Mouse (Mus musculus) heart, postnatal 14 days (tissue): ENCODE measurements around the gene Mri1. TPM values are rescaled to one million over a fixed set of nuclear protein-coding genes. Genes with fewer than 3 reads are reported as not detected.

ENCODE experiments used
- DNase-seq, 2 experiments: peaks; one replicate each; pipeline ENCODE4 v3.0.0; 2021 to 2022
- intact Hi-C: fragments of 180-260 bp; cut with DNase I; formaldehyde crosslinking; loops from one replicate; pipeline ENCODE4 v1.15.1; 2025
- total RNA-seq, 2 experiments: library from RNA; stranded (reverse); gene quantifications; 2 replicates each; pipeline ENCODE4 v1.2.3; 2021

Gene Mri1
- total RNA-seq, 2 experiments from 2014 or later = 7.6 to 12.5 TPM

GRCm38 (mm10) chr8:84241167-84241566 lies 16.0 kb downstream of the Mri1 start:
- DNase-seq = no peak

GRCm38 (mm10) chr8:84237542-84238229 lies 19.4 kb downstream of the Mri1 start:
- intact Hi-C loops = loop anchor here (10.0 kb wide), 1 partner anchor 47 kb away; no protein-coding TSS in a partner anchor
- DNase-seq = no peak

More at GRCm38 (mm10) chr8:84241167-84241566, 16.0 kb downstream of the Mri1 start:
- intact Hi-C loops = no loop called here

GRCm38 (mm10) chr8:84236998-84237473 lies 20.1 kb downstream of the Mri1 start, which contains the start of gene Zswim4:
Gene Zswim4 (minus strand): TSS chr8:84237055.
- intact Hi-C loops = loop anchor here (10.0 kb wide), 1 partner anchor 48 kb away; no protein-coding TSS in a partner anchor

GRCm38 (mm10) chr8:84236410-84236997 lies 20.6 kb downstream of the Mri1 start:
- intact Hi-C loops = loop anchor here (10.0 kb wide), 1 partner anchor 48 kb away; no protein-coding TSS in a partner anchor
- peak in 1 of 2 experiments; percentile 18 for DNase-seq

More at GRCm38 (mm10) chr8:84236998-84237473, 20.1 kb downstream of the Mri1 start, which contains the start of gene Zswim4:
- DNase-seq = peak; percentile 96 to 97

- intact Hi-C loops = loop anchor here (10.0 kb wide), 1 partner anchor 49 kb away; no protein-coding TSS in a partner anchor
- DNase-seq = peak in 1 of 2 experiments; percentile 18
Measured at GRCm38 (mm10) chr8:84235746-84236409, 21.2 kb downstream of the Mri1 start.

GRCm38 (mm10) chr8:84233055-84233454 lies 24.1 kb downstream of the Mri1 start:
- no peak for DNase-seq
- intact Hi-C loops = loop anchor here (10.0 kb wide), 1 partner anchor 52 kb away; no protein-coding TSS in a partner anchor

- intact Hi-C loops = loop anchor here (10.0 kb wide), 1 partner anchor 54 kb away; no protein-coding TSS in a partner anchor
- DNase-seq = no peak
Measured at GRCm38 (mm10) chr8:84230735-84231134, 26.4 kb downstream of the Mri1 start.

GRCm38 (mm10) chr8:84223322-84224029 lies 33.6 kb downstream of the Mri1 start:
- no peak for DNase-seq
- intact Hi-C loops = no loop called here

- intact Hi-C loops = no loop called here
Measured at GRCm38 (mm10) chr8:84222566-84223165, 34.5 kb downstream of the Mri1 start.

GRCm38 (mm10) chr8:84220105-84220504 lies 37.0 kb downstream of the Mri1 start:
- no peak for DNase-seq

More at GRCm38 (mm10) chr8:84222566-84223165, 34.5 kb downstream of the Mri1 start:
- no peak for DNase-seq

GRCm38 (mm10) chr8:84218143-84218542 lies 39.0 kb downstream of the Mri1 start:
- intact Hi-C loops = no loop called here
- no peak for DNase-seq

More at GRCm38 (mm10) chr8:84220105-84220504, 37.0 kb downstream of the Mri1 start:
- intact Hi-C loops = no loop called here

GRCm38 (mm10) chr8:84217206-84217605 lies 39.9 kb downstream of the Mri1 start:
- intact Hi-C loops = no loop called here
- DNase-seq = no peak

GRCm38 (mm10) chr8:84213277-84213676 lies 43.8 kb downstream of the Mri1 start:
- no peak for DNase-seq
- intact Hi-C loops = no loop called here

- intact Hi-C loops = loop anchor here (1.0 kb wide), 1 partner anchor 26 kb away; no protein-coding TSS in a partner anchor
- no peak for DNase-seq
Measured at GRCm38 (mm10) chr8:84211881-84212563, 45.1 kb downstream of the Mri1 start.

GRCm38 (mm10) chr8:84211202-84211601 lies 45.9 kb downstream of the Mri1 start:
- intact Hi-C loops = loop anchor here (1.0 kb wide), 1 partner anchor 25 kb away; no protein-coding TSS in a partner anchor
- peak in 1 of 2 experiments; percentile 56 for DNase-seq

GRCm38 (mm10) chr8:84210167-84210791 lies 46.8 kb downstream of the Mri1 start:
- DNase-seq = peak; percentile 84 to 92
- intact Hi-C loops = no loop called here

- intact Hi-C loops = no loop called here
- DNase-seq = no peak
Measured at GRCm38 (mm10) chr8:84208381-84209380, 48.4 kb downstream of the Mri1 start.
